Mouse (Mus musculus) brain, embryonic 18.5 days (tissue): ENCODE data around the gene Ola1.

Experiments used
- DNase-seq: peaks from one replicate; pipeline ENCODE4 v3.0.0-alpha.2; 2012; ENCODE audit warnings: low read depth, low spot score

Gene Ola1

DNA sequence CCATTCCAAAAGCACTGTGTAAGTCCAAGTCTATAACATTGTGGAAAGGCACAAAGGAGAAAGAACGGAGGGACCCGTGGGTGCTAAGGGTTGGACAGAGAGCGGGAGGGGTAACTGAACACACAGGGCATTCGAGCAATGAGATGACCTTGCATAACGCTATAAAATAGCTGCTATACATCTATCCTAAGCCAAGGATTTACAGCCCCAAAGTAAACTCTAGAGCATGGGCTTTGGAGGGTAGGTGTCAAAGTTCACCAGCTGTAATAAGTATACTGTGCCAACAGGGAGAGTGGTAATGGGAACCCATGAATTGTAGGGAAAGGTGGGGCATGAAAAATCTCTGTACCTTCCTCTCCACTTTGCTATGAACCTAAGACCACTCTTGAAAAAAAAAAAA lies at the start of gene Ola1:
Gene Ola1, minus strand, starts transcription at position 12 of the 400 bp plus-strand sequence.
- DNase-seq, result no peak

DNA sequence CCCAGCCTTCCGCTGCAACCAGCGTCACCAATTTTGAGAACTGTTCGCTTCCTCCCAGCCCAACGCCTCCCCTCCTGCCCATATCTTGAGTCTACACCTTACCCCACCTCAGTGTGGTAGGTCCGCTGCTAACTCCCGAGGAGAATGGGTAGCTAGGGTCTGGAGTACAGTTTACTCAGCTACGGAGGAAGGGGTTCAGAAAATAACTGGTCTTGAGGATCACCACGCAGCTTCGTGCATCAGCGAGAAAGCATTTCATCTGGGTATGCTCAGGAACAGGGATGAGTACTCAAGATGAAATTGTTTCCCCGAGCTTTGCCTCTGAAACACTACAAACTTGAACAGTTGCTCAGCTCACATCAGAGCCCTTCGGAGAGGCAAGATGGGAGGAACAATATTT lies 49.6 kb upstream of the Ola1 start:
- no peak for DNase-seq

DNA sequence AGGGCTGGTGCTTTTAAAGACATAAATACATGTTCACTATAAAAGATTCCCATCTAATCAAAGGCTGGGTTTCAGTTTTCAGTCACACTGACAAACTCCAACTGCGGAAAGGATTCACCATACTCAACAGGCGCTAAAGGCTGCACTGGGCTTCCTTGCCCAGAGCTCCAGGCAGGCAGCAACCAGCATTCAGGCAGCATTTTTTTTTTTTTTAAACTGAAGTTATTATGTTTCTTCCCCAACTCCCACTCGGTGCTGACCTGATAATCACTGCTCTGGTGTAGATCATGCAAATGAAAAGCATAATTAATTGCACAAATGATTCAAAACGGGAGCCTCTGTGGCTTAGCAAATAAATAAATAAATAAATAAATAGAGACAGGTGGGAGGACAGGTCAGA lies 49.1 kb upstream of the Ola1 start:
- no peak for DNase-seq

DNA sequence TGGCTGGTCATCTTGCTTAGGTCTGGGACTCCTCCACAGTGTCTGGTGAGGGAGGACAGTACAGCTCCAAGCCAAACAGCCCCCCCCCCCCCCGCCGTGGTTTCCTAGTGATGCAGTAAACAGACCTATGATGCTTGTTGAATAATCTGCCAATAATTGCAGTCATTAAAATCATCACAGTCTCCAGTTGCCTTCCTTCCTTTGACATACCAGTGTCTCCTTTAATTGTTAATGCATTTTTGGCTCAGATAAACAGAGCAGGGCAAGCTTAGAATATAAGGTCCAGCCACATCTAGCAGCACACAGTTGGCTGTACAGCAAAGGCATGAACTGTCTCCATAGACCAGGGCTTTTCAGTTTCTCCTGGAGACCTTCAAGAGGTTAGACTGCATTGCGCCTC lies 48.5 kb upstream of the Ola1 start:
- no peak for DNase-seq

DNA sequence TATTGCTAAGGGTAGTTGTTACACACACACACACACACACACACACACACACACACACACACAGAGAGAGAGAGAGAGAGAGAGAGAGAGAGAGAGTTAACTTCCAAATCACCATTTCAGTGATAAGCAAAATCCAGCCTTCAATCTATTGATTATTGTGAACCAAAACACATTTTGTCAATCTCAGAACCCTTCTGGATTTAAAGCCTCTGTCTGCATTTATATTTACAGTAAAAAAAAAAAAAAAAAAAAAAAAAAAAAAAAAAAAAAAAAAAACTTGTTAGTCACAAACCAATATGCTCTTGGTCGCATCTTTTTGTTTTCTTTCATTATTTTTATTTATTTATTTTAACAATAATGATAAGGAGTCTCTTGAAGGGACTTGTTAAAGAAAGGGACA lies 47.9 kb upstream of the Ola1 start:
- DNase-seq, result no peak

DNA sequence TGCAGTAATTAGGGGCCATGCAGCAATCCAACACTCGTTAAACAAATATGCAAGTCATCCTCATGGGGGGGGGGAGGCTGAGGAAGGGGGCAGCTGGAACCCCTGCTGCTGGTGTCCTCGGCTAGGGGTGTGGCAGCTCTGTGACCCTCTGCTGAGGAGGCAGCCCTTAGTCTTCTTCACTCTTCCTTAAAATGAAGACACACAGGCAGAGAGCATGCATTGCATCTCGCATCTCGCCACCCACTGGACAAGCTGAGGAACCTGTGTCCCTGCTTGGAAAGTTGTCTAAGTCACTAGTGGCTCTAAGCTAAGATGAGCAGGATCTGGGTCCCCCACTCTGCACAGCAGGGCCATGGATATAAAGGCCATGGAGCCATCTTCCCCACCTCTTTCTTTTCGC lies 47.3 kb upstream of the Ola1 start:
- DNase-seq, result no peak

DNA sequence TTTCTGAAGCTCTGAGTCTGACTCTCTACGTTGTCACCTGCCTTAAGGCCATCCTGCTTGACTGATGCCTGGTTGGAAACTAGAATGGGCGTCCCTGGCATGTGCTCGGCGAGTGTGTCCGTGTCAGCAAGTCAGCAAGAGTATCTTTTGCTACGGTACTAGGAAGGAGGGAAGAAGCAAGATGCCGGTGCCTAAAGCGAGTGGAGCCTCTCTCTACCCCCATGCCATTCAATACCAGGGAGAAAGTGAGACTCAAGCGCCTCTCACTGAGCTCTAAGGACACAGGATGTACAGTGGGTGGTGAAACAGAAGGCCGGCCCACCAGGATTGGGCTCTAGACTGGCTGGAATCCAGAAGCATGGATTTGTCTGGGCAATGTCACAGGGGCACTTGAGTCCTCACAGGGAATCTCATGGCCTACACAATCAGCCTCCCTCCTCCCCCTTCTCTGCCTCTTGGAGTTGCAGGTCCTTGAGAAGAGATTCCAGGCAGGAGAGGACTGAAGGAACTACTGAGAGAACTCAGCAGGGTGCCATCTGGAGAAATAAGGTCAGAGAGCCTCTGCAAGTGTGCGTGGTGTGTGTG lies 46.0 kb upstream of the Ola1 start:
- no peak for DNase-seq

DNA sequence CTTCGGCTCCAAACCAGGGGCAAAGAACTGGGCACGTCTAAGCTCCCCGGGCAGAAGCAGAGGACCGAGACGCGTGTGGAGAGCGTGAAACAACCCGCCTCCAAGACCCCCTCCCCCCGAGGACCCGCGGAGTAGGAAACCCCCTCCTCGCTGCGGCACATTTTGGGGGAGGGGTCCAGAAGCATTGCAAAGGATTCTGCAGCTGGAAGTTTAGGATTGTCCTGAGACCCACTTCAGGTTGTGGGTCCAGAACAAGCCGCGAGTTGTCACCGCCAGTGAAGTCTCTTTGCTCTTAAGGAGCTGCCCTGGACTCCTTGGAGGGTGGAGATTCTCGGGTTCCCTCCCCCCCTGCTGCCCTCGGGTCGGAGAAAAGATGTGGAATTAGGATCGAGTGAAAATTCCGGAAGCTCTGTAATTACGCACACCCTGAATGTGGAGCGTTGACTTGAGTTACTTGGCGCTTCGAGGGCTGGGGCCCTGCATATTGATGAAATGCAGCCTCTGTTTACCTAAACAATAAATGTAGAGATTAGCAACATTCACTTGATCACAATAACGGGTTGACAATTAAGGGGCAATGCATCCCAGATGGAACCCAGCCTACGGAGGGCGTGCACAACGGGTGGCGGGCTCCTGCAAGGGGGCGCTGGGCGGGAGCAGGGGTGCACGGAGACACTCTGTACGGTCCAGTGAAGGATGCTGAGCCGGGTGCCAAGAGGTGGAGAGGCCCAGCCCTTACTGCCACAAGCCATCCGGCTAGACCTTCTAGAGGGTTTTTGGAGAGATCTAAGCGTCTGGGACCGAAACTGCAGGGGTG lies 45.3 kb upstream of the Ola1 start:
- DNase-seq, result no peak

DNA sequence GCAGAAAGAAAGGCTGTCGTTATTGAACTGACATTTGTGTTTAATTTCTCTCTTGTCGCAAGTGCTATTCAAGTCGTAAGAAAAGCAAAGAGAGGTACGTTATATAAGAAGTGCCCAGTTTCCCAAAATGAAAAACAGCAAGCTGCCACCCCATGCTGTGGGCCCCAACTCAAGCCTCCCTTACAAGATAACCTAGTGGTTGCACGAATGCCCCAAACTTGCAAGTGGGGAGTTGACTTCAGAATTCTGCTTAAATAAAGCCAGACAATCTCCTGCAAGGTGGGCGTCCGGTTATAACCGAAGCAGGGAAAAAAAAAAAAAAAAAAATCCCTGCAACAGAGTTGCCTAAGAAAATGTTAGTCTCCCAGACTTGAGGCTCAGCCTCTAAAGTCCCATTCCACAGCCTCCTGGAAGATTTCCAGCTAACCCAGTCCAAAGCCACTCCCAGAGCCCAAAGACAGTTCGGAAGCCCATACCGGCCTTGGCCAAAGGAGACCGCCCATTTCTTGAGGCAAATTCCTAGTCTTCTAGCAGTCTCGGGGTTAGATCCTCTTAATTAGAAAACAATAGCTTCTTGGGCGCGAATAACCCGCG lies 44.5 kb upstream of the Ola1 start:
- DNase-seq, result no peak

DNA sequence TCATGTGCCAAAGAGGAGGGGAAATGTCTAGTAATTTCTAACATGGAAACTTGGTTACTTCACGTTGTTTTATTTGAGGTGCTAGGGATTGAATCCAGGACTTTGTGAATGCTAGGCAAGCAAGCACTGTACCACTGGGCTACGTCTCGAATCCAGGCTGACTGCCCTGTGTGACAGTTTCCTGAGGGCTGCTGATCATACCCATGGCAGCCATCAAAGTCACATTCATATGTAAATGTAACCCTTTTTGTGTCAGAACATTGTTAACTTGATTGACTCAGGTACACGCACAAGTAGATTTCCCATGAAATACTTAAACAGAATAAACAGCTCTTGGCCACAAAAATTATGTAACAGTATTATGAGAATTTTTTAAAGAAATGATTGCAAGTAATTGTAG lies 30.0 kb upstream of the Ola1 start:
- DNase-seq, result no peak

DNA sequence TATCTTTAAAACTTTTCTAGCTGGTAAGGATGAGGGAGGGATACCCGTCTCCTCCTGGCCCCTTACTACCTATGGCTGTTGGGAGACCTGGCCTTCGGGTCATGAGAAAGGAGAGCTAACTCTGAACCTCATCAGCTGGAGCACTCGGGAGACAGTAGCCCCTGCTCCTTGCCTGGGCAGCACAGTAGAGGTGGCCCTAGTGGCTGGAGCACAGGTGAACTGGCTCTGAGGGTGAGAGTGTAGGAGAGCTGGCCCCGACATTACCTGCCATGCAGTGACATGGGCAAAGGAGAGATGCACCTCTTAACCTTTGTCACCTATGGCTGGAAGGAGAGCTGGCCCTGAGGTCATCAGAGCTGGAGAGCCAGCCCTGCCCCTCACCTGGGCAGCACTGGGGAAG lies 22.6 kb upstream of the Ola1 start:
- DNase-seq, result no peak

DNA sequence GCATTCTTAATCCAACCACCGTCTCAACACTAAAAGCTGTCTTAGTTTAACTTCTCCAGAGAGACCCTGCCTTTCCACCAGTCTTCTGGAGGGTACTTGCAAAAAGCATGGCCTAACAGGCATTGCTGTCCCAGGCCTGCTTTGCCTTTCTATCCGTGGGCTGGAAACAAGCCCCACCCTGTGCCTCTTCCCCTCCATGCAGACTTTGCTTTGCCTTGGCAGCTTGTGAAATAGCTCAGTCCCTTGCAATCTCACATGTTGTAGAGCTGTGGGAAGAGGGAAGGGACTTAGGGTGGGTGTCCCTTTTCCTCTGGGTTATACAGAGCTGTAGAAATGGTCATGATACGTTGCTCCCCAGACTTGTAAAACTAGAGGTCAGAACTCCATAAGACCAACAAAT lies 12.4 kb upstream of the Ola1 start:
- no peak for DNase-seq

DNA sequence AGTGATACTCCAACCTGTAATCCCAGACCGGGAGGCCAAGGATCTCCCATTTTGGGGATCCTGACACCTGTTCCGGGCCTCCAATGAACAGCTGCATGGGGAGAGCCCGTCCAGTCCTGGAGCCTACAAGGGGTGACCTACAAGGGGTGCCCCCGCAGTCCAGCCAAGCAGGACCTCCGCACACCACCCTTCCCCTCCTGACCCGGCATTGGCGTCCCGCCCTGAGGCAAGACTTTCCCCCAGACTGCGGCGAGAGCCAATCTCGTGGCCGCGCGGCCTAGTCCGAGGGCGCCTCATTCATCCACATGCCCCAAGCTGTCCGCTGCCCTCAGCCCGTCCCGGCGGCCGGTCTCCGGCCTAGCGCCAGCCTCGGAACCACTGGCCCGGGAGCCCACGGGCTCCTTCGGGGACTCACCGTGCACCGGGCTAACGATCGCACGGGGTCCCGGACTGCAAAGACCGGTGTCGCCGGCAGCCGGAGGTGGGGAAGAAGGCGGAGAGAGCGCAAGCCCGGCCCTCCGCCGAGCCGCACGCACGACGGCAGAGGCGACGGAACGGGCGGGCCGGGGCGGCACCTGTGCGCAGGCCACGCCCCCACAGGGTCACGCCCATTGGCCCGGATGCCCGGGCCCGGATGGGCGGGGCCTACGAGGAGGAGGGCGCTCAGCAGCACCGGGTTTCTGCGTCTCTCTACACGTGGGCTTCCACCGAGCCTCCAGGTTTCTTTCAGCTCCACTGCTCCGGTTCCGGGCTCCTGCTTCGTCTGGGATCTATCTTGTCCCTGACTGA lies 4.7 kb downstream of the Ola1 start:
- DNase-seq, result peak; percentile 68

DNA sequence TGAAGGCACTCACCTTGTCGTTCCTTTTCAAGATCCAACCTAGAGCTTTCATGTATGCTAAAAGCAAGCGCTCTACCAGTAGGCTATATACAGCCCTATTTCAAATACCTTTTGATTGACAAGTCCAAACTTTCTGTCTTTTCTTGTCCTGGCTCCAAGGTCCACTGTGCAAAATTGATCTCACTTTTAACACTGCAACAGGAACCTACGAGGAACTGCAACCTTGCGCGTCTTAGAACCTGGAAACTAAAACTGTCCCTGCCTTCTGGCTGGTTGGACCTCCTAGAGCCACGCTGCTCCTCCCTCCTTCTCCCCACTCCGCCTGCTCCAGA lies 5.2 kb downstream of the Ola1 start:
- no peak for DNase-seq

DNA sequence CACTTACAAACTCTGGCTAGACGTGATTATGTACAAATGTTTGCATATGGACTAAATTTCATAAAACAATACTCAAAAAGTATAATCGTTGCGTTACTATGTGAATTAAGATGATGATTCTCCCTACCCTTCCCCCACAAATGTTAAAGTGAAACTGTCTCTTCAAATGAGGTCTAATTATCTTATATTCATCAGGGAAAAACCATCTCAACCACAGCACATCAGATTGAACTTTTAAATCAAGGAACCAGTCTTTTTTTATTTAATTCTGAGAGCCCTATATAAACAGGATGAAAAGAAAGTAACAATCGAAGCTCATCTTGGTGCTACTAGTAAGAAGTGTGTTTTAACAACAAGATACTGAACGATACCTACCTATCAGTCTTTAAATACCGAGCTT lies 14.4 kb downstream of the Ola1 start:
- DNase-seq, result no peak

DNA sequence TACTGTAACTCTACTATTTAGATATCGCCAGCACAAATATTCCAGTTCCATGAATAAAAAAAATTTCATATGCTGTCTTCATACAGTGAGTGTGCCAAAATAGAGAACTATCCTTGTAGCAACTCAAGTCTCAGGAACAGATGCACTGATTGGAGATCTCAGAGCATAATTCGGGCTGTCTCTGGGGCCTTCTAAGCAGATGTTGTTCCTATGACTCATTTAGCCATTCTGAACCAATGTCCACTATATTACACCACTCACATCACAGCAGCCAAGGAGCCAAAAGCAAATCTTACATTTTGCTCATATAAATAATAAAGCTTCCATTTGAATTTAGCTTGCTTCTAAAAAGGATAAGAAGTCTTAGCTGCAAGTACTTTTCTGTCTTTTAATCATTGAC lies 30.2 kb downstream of the Ola1 start:
- DNase-seq, result no peak

DNA sequence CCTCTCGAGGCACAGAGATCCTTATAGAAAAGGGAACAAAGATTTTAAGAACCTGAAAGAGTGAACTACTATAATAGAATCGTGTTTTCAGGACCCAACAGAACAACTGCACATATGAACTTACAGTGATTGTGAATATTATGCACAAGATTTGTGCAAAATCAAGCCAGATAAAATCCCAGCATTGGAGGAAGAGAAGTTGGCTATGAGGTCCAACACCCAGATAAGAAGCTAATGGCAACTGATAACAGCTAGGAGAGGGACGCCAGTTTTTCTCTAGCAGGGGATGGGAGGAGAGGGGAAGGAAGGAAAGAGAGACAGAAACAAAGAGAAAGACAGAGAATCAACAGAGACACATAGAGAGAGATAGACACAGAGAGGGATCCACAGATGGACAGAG lies 33.5 kb downstream of the Ola1 start:
- DNase-seq, result no peak

DNA sequence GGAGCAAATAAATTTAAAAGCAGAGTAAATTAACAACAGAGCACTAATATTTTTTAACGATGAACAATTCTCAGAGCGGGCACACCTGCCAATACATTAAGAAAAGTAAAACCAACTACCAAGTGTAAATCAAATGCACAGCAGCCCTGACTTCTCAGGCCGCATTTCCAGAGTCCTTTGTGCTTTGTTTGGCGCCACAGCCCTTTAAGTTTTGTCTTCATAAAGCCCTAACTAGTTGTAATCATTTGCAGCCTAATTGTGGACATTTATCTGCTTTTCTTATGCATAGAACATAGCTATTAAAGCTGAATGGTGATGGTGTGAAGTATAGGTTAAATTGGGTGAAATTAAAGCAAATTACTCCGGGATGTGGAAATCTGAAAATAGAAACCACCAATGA lies 49.2 kb downstream of the Ola1 start:
- no peak for DNase-seq

DNA sequence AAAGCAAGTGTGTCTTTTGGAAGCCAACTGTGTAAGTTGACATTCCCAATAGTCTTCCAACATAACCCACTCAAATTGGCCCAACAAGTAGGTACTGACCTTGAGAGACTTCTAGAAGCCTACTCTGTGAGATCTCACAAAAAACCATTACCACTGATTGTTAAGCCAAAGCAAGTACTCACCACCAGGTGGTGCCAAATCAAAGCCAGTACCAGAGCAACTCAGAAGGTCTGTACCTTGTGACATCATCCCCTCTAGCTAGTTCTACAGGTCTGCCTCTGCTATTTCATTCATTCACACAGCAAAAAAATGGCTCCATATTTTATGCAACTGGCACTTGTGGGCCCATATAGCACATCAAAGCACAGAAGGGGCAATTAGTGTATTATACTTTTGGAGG lies 51.6 kb downstream of the Ola1 start:
- no peak for DNase-seq

DNA sequence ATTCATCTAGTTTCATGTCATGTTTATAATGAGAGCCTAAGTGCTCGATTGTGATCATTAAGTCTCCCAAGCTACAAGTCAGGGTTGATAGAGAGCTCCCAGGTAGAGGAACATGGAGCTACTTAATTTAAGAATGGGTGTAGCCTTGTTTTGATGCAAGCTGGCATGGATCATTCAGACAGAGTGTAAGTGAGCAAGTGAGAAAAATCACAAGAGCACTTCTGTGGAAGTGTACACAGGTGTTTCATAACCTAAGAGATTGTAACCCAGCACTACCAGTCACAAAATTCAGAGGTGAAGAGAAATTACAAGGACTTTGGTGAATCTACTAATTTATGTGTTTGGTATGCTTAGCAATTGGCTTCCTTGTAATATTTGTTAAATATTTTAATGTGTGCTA lies 54.1 kb downstream of the Ola1 start:
- DNase-seq, result no peak

DNA sequence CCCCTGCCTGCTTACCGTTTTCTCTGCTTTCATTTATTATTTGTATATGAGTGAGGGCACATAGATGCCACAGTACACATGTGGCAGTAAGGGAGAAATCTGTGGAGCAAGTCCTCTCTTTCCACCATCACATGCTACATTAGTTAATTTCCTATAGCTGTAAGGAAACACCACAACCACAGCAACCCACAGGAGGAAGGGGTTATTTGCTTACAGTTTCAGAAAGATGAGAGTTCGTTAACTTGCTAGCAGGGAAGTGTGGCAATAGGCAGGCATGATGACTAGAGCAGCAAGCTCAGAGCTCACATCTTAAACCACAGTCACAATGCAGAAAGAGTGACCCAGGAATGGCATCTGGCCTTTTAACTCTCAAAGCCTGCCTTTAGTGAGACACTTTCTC lies 58.0 kb downstream of the Ola1 start:
- DNase-seq, result no peak

DNA sequence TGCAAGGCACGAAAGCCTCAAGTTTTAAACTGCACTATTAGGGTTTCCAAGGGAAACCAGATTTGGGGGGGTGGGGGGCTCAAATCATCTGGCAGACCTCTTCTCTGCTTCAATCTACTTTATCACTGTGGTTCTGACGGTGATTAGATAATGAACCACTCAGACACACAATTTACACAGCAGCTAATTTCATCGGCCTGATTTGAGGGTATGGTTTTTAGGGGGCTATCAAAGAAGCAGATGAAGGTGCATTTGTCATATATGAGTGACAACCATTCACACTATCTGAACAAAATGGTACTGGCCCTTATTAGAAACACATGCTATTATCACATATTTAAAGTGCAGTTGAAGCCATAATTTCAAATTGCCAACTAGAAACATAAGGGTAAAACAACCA lies 61.5 kb downstream of the Ola1 start:
- DNase-seq, result no peak

DNA sequence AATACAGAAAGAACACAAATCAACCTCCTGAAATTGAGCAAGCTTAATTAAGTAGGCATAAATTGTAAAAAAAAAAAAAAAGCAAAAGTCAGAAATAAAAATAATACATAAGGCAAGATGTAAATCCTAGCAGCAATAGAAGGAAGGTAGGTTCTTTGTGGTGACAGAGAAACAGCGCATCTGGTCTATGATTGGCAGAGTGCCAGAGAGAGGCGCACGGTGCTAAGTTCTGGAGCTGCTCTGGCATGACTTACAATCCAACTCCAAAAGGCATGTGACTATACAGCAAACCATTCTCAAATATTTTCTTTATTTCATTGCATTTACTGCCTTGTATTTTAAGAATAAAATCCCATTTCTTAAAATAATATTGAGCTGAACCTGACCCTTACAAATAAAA lies 68.2 kb downstream of the Ola1 start:
- DNase-seq, result no peak
